Mouse (Mus musculus) cerebellum, adult 8-10 months (tissue): Measurements from ENCODE around the gene Gsg1l.

Source experiments
- DNase-seq: peaks from one replicate; pipeline ENCODE4 v3.0.0; 2022

The Gsg1l gene

DNA sequence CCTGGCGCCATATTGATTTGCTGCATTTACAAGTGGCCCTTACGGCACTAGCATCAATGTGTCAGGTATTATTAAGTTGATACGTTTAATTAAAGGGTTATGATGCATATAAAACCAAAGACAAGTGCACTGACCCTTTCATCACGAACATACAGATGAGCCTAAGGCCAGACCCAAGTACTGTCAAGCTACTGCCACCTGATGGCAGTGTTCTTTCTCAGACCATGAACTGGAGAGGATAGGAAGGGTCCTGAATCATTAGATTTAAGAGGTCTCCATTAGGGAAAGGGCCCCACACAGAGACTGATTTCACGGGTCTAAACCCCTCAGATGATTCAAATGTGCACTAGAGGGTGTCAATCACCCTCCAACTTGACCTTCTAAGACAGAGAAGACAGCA lies 55.6 kb downstream of the Gsg1l start:
- DNase-seq, result no peak

DNA sequence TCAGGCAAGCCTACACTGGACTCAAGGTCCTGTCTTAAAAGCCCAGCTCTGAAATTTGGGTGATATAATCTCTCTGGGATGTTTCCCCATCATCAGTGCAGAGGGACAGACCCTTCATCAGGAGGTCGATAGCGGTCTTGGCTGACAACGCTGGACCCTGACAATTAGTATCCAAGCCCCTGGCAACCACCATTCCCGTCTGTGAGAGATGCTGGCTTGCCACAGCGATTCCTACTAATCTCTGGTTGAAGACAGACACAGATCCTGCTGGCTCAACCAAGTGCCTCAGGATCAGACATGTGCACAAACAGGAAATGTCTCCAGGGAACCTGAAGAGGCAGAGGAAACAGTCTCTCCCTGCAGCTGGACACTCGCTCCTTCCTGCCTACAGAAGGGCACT lies 62.2 kb downstream of the Gsg1l start:
- DNase-seq, result no peak

DNA sequence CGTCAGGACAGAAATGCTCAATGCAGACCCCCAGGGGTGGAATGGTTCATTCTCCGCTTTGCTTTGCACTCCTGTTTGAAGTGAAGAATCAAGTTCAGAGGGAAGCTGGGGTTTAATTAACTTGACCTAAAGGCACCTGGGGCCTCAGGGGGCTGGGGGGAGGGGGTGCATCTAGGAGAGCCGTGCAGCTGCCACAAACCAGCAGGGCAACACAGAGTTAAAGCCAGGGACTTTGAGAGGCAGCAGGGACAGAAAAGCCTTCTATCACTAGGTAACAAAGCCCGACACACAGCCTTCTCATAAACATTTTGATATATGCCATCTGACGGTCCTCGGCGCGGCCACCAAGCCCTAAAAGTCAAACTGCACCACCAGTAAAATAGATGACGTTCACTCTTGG lies 62.9 kb downstream of the Gsg1l start:
- DNase-seq, result no peak

DNA sequence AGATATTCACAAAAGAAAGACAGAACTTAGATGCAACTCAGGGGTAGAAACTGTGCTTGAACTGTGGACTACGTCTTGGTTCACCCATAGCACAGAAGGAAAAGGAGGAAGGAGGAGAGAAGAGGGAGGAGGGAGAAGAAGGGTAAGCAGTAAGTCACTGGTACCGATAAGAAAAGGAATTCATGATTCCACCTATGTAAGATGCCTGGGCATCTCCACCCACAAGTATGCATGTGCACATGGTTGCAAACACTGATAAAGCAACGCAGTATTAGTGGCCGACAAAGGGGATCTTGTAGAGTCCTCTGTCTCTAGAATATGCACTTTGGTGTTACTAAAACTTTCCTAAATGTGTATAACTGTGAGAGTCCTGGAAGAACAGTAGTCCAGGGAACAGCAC lies 64.8 kb downstream of the Gsg1l start:
- no peak for DNase-seq

DNA sequence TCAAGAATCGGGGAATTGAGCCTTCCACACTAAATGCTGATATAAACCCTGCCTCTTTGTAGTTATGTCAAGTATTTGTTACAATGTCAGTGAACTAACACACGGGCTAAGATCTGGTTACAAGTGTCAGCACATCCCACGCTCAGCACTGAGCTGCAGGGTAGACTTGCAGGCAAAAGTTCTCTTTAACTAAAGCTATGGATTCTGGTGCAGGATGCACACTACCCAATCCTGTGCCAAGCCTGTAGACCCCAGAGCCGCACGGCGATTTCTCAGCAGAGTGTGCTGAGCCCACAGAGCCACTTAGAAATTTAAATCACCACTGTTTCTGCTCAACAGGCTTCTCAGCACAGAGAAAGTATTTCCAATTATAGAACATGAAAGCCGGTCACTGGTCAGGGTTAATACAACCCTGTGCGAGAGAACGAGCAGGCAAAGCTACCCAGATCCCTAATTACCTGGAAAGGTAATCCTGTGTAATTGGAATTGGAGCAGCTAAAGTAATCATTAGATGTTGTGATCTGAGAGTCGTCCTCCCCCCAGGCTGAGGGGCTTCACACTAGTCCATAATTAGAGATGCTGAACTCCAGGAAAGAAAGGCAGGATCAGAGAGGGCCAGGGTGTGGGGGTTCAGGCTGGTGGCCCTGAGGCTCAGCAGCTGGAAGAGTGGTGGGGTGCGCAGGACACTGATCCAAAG lies 69.7 kb downstream of the Gsg1l start:
- DNase-seq, result no peak

DNA sequence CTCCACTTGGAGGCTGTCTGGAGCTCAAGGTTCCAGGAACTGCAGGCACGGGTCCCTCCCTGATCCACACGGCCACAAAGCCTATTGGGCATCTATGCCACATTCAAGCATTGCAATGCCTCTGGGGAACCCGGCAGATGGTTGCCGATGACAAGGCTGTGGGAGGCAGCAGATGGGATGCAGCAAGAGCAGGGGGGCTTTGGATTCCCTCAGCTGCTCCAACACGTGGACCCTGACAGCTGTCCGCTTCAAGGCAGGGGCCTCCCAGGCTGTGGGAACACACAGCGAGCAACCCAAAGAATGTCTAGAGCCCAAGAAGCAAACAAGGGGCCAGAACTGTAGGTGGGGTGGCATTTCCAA lies 73.4 kb downstream of the Gsg1l start:
- no peak for DNase-seq

DNA sequence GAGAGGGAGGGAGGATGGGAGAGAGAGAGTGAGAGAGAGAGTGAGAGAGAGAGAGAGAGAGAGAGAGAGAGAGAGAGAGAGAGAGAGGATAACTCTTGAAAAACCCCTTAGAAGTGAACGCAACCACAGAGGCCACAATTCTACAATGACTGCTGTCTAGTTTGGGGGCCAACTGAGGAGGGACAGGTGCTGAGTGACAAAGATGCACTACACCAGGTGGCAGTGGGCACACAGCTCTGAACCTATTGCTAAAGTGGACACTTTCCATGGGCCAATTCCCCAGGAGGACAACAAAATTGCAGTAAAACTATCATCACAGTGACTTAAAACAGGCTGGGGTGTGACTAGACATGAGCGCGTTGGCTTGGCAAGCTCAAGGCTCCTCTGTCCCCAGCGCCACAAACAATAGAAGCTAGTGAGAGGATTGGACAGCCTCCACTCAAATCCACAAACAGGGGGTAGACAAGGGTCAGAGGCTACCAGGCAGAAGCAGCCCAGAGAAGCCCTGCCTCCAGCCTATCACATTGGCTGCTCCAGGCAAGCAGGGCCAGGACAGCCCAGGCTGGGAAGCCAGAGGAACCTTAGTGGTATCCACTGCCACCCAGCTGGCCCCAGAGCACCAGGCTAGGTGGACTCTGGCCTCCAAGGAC lies 73.9 kb downstream of the Gsg1l start:
- DNase-seq, result no peak

DNA sequence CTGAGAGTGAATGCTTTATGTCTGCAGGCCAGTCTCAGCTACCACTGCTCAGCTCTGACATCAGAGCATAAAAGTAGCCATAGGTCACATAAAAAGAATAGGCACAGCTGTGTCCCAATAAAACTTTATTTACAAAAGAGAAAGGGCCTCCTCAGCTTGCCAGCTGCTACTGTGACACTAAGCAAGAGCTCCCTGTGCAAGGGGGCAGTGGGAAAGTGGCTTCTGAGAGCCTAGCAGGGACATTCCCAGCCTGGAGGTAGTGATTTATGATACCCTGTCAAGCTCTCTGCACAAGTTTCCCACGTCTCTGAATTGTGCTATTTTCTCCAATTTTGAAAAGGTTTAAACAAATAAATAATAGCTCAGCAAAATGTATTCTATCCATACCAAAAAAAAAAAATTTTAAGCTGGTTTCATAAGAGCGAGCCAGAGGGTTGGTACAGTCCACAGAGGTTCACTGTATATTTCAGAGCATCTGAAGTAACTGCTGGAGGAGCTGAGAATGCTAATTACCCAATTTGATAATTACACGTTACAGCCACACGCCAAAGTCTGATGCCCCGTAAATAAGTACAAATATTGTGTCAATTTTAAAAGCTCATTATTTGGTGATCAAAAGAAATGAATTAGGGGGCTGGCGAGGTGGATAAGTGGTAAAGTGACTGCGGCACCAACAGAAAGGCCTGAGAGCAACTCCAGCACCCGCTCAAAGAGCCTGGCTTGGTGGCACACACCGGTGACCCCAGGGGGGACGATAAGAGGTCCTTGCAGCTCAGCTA lies 74.9 kb downstream of the Gsg1l start:
- DNase-seq, result no peak

DNA sequence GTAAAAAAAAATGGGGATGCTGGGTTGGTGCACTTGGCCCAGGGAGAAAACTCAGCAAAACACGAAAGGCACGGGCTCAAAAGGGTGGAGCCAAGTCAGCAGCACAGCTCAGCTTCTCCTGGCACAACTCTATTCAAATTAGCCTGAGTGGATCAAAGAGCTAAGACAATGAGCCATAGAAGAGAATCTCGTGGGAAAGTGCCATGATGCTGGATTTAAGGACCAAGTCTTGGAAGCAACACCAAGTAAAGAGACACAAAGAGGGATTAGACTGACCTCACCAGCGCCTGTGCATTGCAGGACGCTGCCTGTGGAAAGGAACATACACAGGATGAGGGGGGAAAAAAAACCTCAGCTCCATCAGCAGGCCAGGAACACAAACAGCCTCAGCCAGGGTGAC lies 76.9 kb downstream of the Gsg1l start:
- DNase-seq, result no peak

DNA sequence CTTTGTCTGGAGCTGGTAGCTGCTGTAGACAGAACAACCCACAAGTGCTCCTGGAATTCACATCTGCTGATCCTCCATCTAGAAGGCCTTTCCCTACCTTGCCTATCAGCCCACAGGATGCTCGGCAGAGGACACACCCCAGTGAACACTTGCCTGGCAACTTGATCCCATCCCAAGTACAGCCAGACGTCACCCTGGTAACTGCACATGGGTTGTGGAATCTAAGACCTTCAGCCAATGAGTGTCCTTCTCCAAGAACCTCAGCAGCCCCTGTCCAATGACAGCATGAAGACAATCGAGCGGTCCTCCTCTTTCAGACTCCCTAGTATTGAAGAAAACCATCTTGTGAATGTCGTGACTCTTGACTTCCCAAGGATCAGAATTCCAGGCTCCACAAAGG lies 80.5 kb downstream of the Gsg1l start:
- no peak for DNase-seq

DNA sequence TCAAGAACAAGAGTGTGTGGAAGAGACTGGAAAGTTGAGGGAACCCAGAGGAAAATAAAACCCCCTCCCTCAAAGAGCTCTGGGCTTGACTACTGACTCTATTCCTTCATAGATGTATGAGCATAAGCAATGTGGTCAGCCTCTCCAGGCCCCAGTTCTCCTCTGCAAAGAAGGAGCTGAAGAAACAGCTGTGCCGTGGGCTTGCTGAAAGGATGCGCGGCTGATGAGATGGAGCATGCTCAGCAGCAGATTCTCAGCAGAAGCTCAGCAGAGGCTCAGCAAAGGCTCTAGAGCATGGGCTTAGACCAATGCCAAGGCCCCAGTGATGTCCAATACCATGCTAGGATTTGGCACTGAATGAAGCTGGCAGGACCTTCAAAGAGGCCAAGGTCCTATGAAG lies 82.3 kb downstream of the Gsg1l start:
- no peak for DNase-seq

DNA sequence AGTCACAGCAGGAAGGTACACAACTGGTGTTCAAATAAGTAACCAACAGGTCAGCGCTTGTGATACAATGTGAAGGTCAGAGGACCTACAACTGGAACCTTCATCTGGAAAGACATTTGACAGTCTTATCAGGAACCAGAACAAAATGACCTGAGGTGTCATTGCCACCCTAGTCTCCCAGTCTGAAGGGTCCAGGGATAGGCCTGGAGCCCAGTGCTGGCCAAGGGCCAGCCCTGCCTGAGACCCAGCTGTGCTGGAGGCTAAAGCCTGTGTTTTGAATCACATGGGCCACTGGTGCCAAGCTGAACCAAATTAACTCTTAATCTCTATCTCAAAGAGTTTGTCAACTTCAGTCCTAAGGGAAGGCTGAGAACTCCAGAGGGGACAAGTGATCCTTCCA lies 86.1 kb downstream of the Gsg1l start:
- DNase-seq, result no peak

DNA sequence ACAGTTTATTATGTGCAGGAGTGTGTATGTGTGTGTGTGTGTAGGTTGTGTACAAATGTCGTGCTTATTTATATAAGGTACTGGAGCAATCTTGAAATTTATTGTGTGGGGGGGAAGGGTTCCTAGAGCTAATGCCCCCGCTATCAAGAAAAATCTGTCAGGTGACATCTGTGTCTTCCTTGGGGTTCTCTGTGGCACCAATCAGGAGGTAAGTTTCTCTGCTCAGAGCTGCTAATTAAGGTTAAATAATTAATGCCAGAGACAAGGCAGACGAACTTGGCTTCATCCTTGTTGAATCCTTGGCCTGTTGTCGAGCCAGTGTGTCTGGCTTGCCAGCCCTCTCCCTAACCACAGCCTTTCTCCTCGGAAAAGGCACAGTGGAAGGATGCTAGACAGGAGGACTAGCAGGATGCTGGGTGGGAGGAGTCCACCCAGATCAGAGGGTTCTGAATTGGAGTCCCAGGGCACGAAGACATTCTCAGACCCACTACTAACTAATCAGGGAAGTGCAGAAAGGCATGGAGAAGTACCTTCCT lies 89.8 kb downstream of the Gsg1l start:
- DNase-seq, result no peak

DNA sequence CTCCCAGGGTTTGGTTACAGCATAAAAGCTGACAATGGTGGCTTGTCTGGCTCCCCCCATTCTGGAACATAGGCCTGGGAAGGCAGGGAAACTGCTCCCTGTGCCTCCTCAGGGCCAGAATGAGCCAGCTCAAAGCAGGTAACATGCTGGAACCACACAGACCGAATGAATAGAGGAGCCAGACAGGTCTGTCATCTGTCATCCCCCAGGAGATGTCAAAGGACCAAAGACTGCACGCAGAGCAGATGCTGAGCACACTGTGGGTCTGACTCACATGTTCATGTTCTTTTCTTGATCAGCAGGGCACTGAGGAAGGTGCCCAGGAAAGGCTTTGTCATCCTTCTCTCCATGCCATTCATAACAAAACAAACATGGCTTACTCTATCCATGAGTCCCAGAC lies 90.4 kb downstream of the Gsg1l start:
- DNase-seq, result no peak

DNA sequence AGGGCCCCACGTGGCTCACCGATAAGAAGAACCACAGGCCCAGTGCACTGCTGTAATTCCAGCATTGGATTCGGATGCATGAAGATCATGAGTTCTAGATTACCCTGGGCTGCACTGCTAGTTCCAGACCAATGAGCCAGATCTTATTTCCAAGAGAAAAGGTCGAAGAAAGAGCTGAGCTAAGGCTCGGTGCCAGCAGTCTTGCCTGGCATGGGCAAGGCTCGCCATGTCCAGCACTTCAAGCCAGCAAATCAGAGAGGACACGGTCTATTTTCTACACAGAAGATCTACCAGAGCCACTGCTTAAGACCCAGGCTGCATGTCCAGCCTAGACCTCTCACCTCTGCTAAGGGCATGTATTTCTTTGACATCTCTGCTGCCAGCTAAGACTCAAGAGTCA lies 92.2 kb downstream of the Gsg1l start:
- DNase-seq, result no peak

DNA sequence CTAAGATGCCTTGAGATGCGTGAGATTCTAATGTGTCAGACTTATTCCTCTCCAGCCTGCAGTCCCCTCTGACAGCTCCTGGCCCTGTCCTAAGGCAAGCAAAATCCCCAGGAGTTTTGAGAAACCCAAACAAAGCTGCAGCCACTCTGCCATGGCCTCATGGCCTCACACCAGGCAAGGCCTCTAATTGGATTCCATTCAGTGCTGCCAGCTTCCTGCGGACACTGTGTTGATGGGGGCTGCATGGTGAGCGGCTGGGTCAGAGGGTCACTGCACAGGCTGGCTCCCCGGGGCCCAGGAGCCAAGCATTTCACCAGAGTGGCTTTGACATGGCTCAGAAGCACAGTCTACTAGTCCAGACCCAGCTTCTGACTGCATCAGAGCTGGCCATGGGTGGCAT lies 92.7 kb downstream of the Gsg1l start:
- no peak for DNase-seq

DNA sequence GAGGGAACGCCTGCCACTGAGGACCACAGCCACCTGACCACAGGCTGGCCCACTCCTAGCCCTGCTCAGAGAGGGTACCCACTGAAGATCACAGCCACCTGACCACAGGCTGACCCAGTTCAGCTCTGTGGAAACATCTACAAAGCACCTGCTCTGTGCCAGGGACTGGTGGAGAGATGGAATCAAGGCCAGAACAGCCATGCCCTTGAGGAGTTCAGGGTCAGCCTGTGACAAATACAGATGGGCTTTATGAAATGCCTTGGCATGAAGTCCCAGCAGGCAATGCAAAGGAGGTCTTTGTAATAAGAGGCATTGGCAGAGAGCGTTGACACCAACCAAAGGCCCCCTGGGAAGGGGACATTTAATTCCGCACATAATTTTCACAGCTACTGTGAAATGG lies 93.9 kb downstream of the Gsg1l start:
- DNase-seq, result no peak

DNA sequence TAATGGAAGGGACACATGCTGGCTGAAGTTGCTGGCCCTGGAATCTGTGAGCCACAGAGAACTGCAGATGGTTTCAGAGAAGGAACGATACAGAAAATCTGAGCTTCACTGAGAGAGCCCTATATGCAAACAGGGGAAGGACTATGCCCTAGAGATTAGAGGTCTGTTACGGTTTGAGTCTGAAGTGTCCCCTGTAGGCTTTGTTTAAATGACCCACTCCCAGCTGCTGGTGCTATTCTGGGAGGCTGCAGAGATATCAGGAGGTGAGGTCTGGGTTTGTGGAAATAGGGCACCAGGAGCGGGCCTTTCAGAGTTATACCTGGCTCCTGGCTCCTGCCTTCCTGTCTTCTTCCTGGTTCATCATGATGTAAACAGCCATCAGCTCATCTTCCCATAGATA lies 95.1 kb downstream of the Gsg1l start:
- DNase-seq, result no peak

DNA sequence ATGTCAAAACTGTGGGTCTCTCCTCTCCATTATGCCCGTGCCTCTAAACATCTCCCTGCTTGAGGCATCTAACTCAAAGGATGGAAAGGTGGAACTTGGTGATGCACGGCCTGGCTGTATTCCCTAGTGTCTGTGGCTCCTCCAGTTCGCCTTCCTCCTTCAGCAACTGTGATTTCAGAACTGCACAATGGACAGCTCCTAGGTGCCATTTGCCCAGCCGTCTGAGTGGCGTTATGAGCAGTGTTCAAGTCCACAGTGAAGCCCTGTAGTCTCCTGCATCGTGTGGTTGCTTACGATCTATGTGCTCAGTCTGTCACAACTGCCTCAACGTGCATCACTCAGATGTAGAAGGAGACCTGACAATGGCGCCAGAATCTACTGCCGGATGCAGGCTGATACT lies 96.6 kb downstream of the Gsg1l start:
- DNase-seq, result no peak

DNA sequence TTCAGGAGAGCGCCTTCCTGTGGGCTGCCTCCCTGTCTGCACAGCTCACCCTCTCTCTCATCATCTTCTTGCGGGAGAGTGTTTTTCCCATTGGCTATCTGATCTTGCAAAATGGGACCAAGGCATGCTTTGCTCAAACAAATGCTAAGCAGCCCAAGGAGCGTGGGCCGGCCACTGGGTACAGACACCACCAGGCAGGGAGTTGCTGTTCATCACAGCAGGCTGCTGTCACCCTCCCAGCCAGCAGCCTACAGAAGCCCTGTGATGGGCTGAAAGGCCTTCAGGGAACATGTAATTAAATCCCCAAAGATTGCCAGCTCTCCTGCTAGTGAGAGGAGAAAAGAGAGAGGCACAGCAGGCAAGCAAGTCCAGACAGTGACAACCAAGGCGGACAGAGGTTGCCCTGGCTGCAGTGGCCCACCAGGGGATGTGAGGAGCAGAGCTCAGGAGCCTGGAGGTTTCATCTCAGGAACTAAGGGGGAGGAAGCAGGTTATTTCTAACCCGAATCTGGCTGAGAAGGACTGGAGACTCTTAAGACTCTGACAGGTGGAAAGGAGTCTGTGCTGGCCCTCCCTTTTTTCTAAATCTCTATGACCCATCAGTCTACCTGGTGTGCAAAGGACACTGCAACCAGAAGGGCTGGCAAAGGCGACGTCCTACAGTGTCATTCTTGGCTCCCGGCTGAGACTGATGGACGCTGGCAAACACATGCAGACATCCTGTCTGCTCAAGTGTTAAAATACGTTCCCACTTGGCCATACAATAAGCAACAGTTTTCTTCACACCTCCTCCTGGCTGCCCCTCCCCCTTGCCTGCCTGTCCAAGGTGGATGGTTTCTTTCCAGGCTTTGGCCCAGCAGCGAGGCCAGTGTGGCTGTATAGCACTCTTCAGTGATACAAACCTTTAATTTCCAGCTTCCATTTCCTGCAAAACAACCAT lies 98.0 kb downstream of the Gsg1l start:
- DNase-seq, result no peak

DNA sequence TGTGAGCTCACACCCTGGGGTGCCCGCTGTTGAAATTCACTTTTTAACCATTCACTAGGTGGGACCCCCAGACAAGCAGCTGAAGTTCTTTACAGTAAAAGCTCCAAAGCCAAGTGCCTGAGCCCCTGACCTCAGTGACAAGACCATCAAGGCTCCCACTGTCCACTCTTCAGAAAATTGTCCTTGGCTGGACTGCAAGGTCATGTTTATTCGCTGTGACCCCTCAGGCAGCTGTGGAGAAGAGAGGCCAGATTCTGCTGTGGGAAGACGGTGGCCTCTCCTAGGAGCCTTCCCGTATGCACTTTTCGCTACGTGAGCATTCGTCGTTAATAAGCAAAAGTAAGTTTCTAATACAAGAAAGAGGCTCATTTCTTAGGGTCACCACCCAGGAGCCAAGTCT lies 102.6 kb downstream of the Gsg1l start:
- DNase-seq, result no peak

DNA sequence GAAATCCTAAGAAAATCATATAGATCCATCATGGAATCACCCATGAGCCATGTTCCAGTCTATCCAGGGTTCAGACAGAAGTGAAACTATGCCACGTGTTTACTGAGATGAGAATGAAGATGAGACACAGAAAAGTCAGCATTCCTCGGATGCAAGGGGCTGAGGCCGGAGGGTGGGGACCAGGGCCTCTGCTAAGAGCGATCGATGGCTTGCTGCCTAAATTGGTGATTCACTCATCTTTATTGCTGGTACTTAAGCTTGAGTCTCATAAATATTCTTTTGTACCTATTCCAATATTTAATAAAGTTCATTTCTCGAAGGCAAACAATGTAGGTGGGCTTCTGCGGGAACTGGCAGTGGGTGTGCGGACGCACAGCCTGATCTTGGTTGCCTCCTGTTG lies 105.5 kb downstream of the Gsg1l start:
- no peak for DNase-seq

DNA sequence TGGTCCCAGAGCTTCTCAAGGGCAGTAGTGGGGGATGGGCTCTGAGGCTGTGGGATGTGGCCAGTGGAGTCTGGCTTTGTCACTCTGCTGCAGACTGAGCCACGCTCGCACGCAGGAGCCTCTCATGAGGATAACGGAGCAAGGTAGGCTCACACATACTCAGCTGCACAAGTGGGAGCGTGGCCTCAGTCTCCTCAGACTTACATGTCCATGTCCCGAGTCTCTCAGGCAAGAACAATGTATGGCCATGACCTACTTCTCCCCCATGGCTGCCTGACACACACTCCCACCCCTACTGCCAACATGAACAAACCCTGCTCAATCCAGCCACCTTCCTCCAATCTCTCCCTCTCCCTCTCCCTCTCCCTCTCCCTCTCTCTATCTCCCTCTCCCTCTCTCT lies 106.8 kb downstream of the Gsg1l start:
- no peak for DNase-seq
